Comparison of ENCODE assay signal across 8 mouse cellular contexts in genomic region chr17:67354451-67355011, GRCm38 (mm10). TPM values are rescaled to one million over a fixed set of nuclear protein-coding genes. Genes with fewer than 3 reads are reported as not detected.
A peak's percentile ranks its signal among the peaks of the same experiment; 100 is the strongest.
DNase-seq lines count a peak whose midpoint lies in the region; ATAC-seq and TF ChIP-seq lines count a peak whose summit lies in the region.

Ptprm (minus strand) TSS chr17:67354457.

- under 1% methylated on average over 56 of the region's 73 CpGs for WGBS in hindbrain, embryonic 14.5 days

- H3K36me3 ChIP-seq in hindbrain, embryonic 14.5 days (replicated peaks; ENCODE audit: control insufficient read depth, insufficient read depth), result no peaks in the 10 kb centered on the region

- peaks cover 15% of the 10 kb centered on the region; the same call in 1 of the 2 replicates for H3K4me1 ChIP-seq in hindbrain, embryonic 14.5 days (replicated peaks; ENCODE audit: control insufficient read depth, insufficient read depth, low read length)

- peak; percentile 95 for DNase-seq in adrenal gland, adult 2 months
- DNase-seq in cerebellum, postnatal 4 days (ENCODE audit: low spot score in 2 of 2), result peak; percentile 51 to 84
- peak; percentile 94 for DNase-seq in gastrocnemius, adult 2 months
- peak; percentile 84 for DNase-seq in hindbrain, embryonic 14.5 days (ENCODE audit: low spot score)
- DNase-seq in layer of hippocampus, postnatal 25 days (ENCODE audit: extremely low spot score in 1 of 2, low spot score in 1 of 2), result peak; percentile 52 to 59
- peak; percentile 91 for DNase-seq in lung, postnatal 10 days
- DNase-seq in retina, postnatal 7 days (ENCODE audit: low read depth, low spot score), result peak; percentile 79
- DNase-seq in urinary bladder, postnatal 14 days (ENCODE audit: low spot score), result peak; percentile 76

- peak; percentile 73 for TF ChIP-seq CTCF in gastrocnemius, adult 2 months (IDR thresholded peaks at IDR 0.05)

- peak within 1 kb of the TSS; percentile 96 for H3K27ac ChIP-seq in gastrocnemius, adult 2 months
- H3K27ac ChIP-seq in hindbrain, embryonic 14.5 days, result peak within 1 kb of the TSS; percentile 80

- peak within 1 kb of the TSS; percentile 83 for H3K9ac ChIP-seq in hindbrain, embryonic 14.5 days

- peak within 1 kb of the TSS; percentile 72 for H3K4me3 ChIP-seq in gastrocnemius, adult 2 months
- peak within 1 kb of the TSS; percentile 84 for H3K4me3 ChIP-seq in hindbrain, embryonic 14.5 days (replicated peaks; ENCODE audit: low read length)

- peak within 1 kb of the TSS; percentile 94 for H3K4me2 ChIP-seq in hindbrain, embryonic 14.5 days (replicated peaks)

- intact Hi-C loops in gastrocnemius, adult 2 months (cut with DNase I), result loop anchor here (2.0 to 5.0 kb wide), 5 partner anchors 42 to 314 kb away; no protein-coding TSS in a partner anchor

- no peaks in the 10 kb centered on the region for H3K9me3 ChIP-seq in hindbrain, embryonic 14.5 days (ENCODE audit: control insufficient read depth, low read length)

- peak; percentile 94 for ATAC-seq in hindbrain, embryonic 14.5 days (ENCODE audit: low FRiP score)

- H3K27me3 ChIP-seq in hindbrain, embryonic 14.5 days (ENCODE audit: control insufficient read depth, insufficient read depth, low read length), result peaks cover 9% of the 10 kb centered on the region

RNA-seq across cellular contexts. Expression of gene Ptprm, which starts in this region (rescaled TPM):
- total RNA-seq in adrenal gland, adult 2 months (2021), result 10 to 100 TPM; 27.8 to 33.3 TPM
- 7.2 and 8.6 TPM in 2 replicates for polyA plus RNA-seq in adrenal gland, adult 2 months (2012; rRNA removed)
- total RNA-seq in gastrocnemius, adult 2 months (2021), result 10 to 100 TPM; 21.5 to 32.7 TPM
- polyA plus RNA-seq in hindbrain, embryonic 14.5 days (2014; fragmentation: Nextera tagmentation; extraction: Ambion mirVana), result 31.4 TPM in 2 replicates
- total RNA-seq in layer of hippocampus, postnatal 25 days (2021), result 10 to 100 TPM; 20.0 to 24.5 TPM

Comparison
In these comparisons a context has a peak if more than half of its experiments do, and no peak if none do; other contexts are left out.
1. Peak in every context shown above with its lines: DNase-seq, ATAC-seq, H3K4me3 ChIP-seq and H3K27ac ChIP-seq.